Mouse (Mus musculus): Measurements from ENCODE around the gene B4galnt1. TPM values are rescaled to one million over a fixed set of nuclear protein-coding genes. Genes with fewer than 3 reads are reported as not detected.

The B4galnt1 gene
- total RNA-seq, 2 experiments from 2014 or later: 99.8 to 109 TPM

GRCm38 (mm10) chr10:127199068-127199467 lies 34.0 kb downstream of the B4galnt1 start:
- DNase-seq: no peak
- intact Hi-C loops (cut with DNase I): no loop called here

GRCm38 (mm10) chr10:127199474-127199873 lies 34.4 kb downstream of the B4galnt1 start:
- intact Hi-C loops (cut with DNase I): no loop called here
- DNase-seq: no peak

GRCm38 (mm10) chr10:127200279-127200678 lies 35.3 kb downstream of the B4galnt1 start:
- no peak for DNase-seq
- intact Hi-C loops (cut with DNase I): no loop called here

GRCm38 (mm10) chr10:127203106-127203505 lies 38.1 kb downstream of the B4galnt1 start:
- DNase-seq: no peak
- intact Hi-C loops (cut with DNase I): no loop called here

- intact Hi-C loops (cut with DNase I): no loop called here
Measured at GRCm38 (mm10) chr10:127204589-127204988, 39.6 kb downstream of the B4galnt1 start.

GRCm38 (mm10) chr10:127205373-127205772 lies 40.3 kb downstream of the B4galnt1 start:
- intact Hi-C loops (cut with DNase I): no loop called here
- DNase-seq: no peak

More at GRCm38 (mm10) chr10:127204589-127204988, 39.6 kb downstream of the B4galnt1 start:
- DNase-seq: no peak

- no peak for DNase-seq
- intact Hi-C loops (cut with DNase I): no loop called here
Measured at GRCm38 (mm10) chr10:127208921-127209320, 43.9 kb downstream of the B4galnt1 start.

GRCm38 (mm10) chr10:127209928-127210570 lies 45.0 kb downstream of the B4galnt1 start:
- DNase-seq: no peak
- intact Hi-C loops (cut with DNase I): no loop called here

- DNase-seq: no peak
- intact Hi-C loops (cut with DNase I): no loop called here
Measured at GRCm38 (mm10) chr10:127210961-127211405, 46.0 kb downstream of the B4galnt1 start.

GRCm38 (mm10) chr10:127211414-127211854 lies 46.4 kb downstream of the B4galnt1 start, which contains the start of gene Pip4k2c:
TSS of gene Pip4k2c (minus strand) at chr10:127211585.
- intact Hi-C loops (cut with DNase I): no loop called here
- DNase-seq: peak; percentile 83

- intact Hi-C loops (cut with DNase I): no loop called here
- no peak for DNase-seq
Measured at GRCm38 (mm10) chr10:127213272-127213671, 48.2 kb downstream of the B4galnt1 start.

- intact Hi-C loops (cut with DNase I): no loop called here
Measured at GRCm38 (mm10) chr10:127213704-127214421, 48.8 kb downstream of the B4galnt1 start.

GRCm38 (mm10) chr10:127214422-127214803 lies 49.4 kb downstream of the B4galnt1 start:
- intact Hi-C loops (cut with DNase I): no loop called here
- no peak for DNase-seq

More at GRCm38 (mm10) chr10:127213704-127214421, 48.8 kb downstream of the B4galnt1 start:
- no peak for DNase-seq

- no peak for DNase-seq
- intact Hi-C loops (cut with DNase I): no loop called here
Measured at GRCm38 (mm10) chr10:127216456-127216855, 51.4 kb downstream of the B4galnt1 start.

GRCm38 (mm10) chr10:127217177-127217576 lies 52.2 kb downstream of the B4galnt1 start:
- DNase-seq: no peak
- intact Hi-C loops (cut with DNase I): no loop called here

- intact Hi-C loops (cut with DNase I): no loop called here
- no peak for DNase-seq
Measured at GRCm38 (mm10) chr10:127218339-127218738, 53.3 kb downstream of the B4galnt1 start.

Other genes starting within 250 kb of the B4galnt1 start
- gene Ctdsp2, start 186.5 kb upstream of the B4galnt1 start, total RNA-seq (2021): 10 to 100 TPM; 57.6 to 61.4 TPM
- gene Avil, start 164.5 kb upstream of the B4galnt1 start, total RNA-seq (2021): under 1 TPM; 0.12 to 0.16 TPM
- gene Tsfm, start 134.4 kb upstream of the B4galnt1 start, total RNA-seq (2021): 10 to 100 TPM; 29.4 to 30.2 TPM
- gene Mettl1, start 123.8 kb upstream of the B4galnt1 start, total RNA-seq (2021): 10 to 100 TPM; 13.8 to 14.9 TPM
- gene Eef1akmt3, start 123.7 kb upstream of the B4galnt1 start, total RNA-seq (2021): under 1 TPM; 0.18 to 0.42 TPM
- under 1 TPM; 0.70 to 0.84 TPM for gene Cyp27b1, start 117.0 kb upstream of the B4galnt1 start, total RNA-seq (2021)
- gene March9, start 105.0 kb upstream of the B4galnt1 start, total RNA-seq (2021): 10 to 100 TPM; 75.1 to 76.5 TPM
- gene Cdk4, start 101.7 kb upstream of the B4galnt1 start, total RNA-seq (2021): 100 to 1,000 TPM; 211 to 221 TPM
- gene Tspan31, start 95.0 kb upstream of the B4galnt1 start, total RNA-seq (2021): 10 to 100 TPM; 49.9 to 54.4 TPM
- 100 to 1,000 TPM; 384 to 394 TPM for gene Agap2, start 89.9 kb upstream of the B4galnt1 start, total RNA-seq (2021)
- 10 to 100 TPM; 86.3 to 90.7 TPM for gene Os9, start 44.1 kb upstream of the B4galnt1 start, total RNA-seq (2021)
- under 1 TPM; 0.83 to 0.88 TPM for gene Slc26a10, start 15.4 kb downstream of the B4galnt1 start, total RNA-seq (2021)
- gene Arhgef25, start 24.9 kb downstream of the B4galnt1 start, total RNA-seq (2021): 10 to 100 TPM; 70.5 to 75.6 TPM
- gene Dtx3, start 30.5 kb downstream of the B4galnt1 start, total RNA-seq (2021): 100 to 1,000 TPM; 184 to 207 TPM
- gene Pip4k2c, start 46.4 kb downstream of the B4galnt1 start, total RNA-seq (2021): 10 to 100 TPM; 23.8 to 25.0 TPM
- gene Kif5a, start 98.1 kb downstream of the B4galnt1 start, total RNA-seq (2021): 100 to 1,000 TPM; 291 to 312 TPM
- 100 to 1,000 TPM; 298 to 302 TPM for gene Dctn2, start 101.1 kb downstream of the B4galnt1 start, total RNA-seq (2021)
- gene Mbd6, start 123.8 kb downstream of the B4galnt1 start, total RNA-seq (2021): 10 to 100 TPM; 47.7 to 51.5 TPM
- gene Mars, start 146.6 kb downstream of the B4galnt1 start, total RNA-seq (2021): 10 to 100 TPM; 65.3 to 65.5 TPM
- gene Arhgap9, start 156.7 kb downstream of the B4galnt1 start, total RNA-seq (2021): 1 to 10 TPM in 1 of 2 experiments, under 1 TPM in 1; 0.56 to 1.1 TPM
- gene Gli1, start 176.7 kb downstream of the B4galnt1 start, total RNA-seq (2021): 1 to 10 TPM; 2.8 to 4.1 TPM
- gene Inhbe, start 189.2 kb downstream of the B4galnt1 start, total RNA-seq (2021): not detected
- not detected for gene Inhbc, start 205.2 kb downstream of the B4galnt1 start, total RNA-seq (2021)
- 100 to 1,000 TPM; 158 to 165 TPM for gene R3hdm2, start 215.1 kb downstream of the B4galnt1 start, total RNA-seq (2021)